Mouse (Mus musculus) cerebellum, adult 8-10 months (tissue): ENCODE measurements around the gene Bend5.

ENCODE experiments used
- DNase-seq: peaks from one replicate; pipeline ENCODE4 v3.0.0; 2022

Bend5 gene

DNA sequence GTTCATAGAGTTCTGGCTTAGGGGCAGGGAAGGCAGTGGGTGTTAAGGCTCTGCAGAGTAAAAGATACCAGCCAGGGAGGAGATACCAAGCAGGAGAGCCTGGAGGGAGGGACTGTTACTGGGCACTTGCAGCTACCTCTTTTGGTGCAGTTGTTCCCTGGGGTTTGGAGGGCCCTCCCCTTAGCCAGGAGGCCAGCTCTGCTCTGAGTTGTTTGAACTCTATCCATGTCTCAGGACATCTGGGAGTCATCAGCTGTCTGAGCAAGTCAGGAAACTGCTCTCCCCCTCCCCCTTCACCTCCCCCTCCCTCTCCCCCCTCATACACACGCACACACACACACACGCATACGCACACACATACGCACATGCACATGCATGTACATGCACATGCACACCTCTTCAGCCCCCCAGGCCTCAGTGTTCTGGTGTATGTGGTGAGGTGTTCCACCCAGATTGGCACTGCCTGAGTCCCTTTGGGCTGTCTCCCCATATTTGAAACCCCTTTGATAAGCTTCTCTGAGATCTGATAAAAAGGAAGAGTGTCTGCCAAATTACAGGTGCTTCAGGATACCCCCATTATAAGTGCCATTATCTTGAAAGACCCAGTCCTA, 72.5 kb downstream of the Bend5 start:
- no peak for DNase-seq

DNA sequence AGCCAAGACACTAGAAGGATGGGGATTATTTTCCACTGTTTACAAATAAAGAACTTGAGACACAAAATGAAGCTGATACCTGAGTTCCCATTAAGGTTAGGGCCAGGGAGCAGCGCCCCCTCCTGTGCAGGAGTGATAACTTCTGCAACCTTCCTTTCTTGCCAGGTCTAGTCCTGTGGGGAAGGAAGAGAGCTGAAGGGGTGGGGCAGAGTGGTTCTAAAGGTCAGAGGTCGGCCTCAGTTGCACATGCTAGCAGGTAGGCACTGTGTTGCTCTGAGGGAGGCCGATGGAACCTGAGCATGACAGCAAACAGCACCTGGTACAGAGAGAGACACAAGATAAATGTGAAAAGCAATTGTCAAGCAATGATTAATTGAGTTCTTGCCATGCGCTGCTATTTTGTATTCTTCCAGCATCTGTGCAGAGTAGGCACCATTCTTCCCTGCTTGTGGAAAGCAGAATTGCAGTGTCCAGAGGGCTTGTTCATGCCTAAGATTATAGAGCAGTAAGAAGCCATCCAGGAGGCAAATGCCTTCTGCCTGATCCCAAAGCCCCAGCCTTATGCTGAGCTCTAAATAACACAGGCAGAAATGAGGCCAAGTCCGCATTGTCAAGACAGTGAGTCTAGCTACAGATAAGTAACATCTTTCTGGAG, 79.1 kb downstream of the Bend5 start:
- DNase-seq, result no peak

DNA sequence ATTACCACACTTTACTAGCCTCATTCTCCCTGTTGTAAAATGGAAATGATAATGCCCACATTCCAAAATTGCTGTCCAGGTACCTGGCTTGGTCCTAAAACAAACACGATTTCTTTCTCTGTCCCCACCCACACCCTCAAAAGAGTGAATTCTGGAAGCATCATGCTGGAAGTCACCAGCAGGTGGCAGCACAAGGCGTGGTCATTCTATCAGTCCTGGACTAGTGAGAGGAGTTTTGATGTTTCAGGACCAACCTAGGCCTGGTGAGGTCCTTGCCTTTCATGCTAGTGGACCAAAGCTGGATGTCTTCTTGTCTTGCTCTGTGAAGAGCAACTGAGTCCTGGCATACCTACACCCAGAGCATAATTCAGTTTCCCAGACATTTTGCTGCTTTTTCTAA, 81.1 kb downstream of the Bend5 start:
- DNase-seq, result peak; percentile 20

DNA sequence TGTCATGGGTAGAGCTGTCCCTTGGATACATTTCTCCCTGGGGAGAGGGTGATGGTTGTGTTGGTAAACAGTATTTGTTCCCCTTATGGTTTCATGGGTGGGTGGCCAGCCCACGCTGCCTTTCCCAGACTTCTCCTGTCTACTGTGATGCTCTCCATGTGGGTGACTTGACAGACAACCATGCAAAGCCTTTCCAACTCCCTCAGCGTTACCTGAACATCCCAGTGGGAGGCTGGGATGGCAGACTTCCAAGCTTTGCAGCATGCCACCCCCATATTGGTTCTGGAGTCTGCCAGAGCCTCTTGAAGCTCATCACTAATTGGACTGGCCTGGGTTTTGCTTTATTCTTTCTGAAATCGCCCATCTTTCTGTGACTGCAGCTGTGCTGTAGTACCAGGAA, 83.9 kb downstream of the Bend5 start:
- DNase-seq, result no peak

DNA sequence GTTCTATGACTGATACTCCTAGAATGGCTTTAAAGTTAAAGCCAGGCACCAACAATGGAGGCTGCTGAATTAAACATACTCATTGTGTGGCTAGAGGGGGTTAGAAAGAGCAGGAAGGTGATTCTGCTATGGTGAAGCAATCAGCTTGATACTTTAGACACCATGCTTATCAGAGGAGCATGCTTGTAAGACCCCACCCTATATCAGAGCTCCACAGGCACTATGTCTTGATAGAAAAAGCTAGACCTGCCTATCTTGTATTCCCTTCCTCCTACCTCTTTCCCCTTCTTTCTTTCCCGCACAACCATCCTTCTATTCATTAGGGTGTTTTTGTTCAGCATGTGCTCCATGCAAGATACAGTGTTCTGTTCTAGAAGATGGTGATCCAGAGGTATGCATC, 86.6 kb downstream of the Bend5 start:
- no peak for DNase-seq

DNA sequence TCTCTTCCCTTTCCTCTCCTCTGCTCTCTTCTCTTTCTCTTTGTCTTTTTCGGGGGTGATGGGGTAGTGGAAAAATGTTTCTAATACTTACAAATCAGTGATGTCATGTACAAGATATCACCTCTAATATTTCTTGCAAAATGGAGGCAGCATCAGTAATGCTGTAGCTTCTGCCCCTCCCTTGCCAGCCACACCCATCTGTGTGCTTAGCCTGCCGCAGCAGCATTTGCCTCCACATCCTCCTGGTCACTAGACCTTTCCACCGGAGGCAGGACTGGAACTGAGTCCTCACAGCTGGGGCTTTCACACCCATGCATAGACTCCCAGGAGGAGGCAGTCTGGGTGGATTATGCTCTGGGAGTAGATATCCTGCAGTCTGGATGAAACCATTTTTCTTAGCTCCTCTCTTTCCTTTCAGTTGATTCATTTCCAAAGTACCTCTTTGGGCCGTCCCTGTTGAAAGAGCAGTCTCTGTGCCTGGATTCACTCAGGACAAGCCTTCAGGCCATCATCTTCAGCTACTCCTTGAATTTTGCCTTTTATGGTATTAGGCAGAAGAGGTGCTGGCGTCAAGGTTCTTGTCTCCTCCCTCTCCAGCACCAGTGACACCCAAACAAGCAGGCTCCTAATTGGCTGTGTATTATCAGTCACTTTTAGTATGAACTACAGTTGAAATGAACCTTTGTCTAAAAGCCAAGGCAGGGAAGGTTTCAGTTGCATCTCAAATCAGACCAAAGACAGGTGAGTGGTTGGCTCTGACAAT, 88.3 kb downstream of the Bend5 start:
- no peak for DNase-seq

DNA sequence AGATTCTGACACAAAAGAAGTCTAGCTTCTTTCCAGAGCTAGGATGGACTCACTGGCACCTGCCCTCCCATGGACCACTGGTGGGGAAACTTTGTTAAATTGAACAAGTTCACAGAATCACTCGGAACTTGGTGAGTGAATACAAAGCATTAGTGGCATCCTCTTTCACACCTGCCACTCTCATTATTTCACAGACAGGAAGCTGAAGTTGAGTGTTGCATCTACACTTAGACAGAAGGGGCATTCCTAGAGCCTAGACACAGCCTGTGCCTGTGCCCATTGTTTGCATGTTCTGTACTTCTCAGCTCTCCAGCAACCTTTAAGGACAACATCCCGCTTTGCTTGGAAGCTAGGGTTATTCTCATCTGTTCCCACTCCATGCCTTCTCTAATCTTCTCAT, 90.1 kb downstream of the Bend5 start:
- no peak for DNase-seq
